Mouse (Mus musculus): ENCODE data around the gene Nxn. TPM values are rescaled to one million over a fixed set of nuclear protein-coding genes. Genes with fewer than 3 reads are reported as not detected.

Gene Nxn
- polyA plus RNA-seq, 1 experiment from 2014 or later: 12.0 TPM

GRCm38 (mm10) chr11:76314741-76315140 lies 84.2 kb downstream of the Nxn start:
- DNase-seq (ENCODE audit: low spot score): no peak
- H3K9me3 ChIP-seq (ENCODE audit: control insufficient read depth, low read length): no peaks in the 10 kb centered on the region
- no peaks in the 10 kb centered on the region for H3K36me3 ChIP-seq (ENCODE audit: control insufficient read depth, insufficient read depth, low read length)
- no peak overlapping the region for H3K9ac ChIP-seq (ENCODE audit: low read depth, low read length)
- no peak for ATAC-seq (replicated peaks; ENCODE audit: low FRiP score)
- H3K4me2 ChIP-seq: no peak overlapping the region
- H3K27ac ChIP-seq (ENCODE audit: low read depth, low read length): no peak overlapping the region
- H3K4me3 ChIP-seq (ENCODE audit: low read depth, low read length): no peak overlapping the region
- 71% methylated on average over 4 of the region's 4 CpGs for WGBS
- H3K4me1 ChIP-seq (replicated peaks; ENCODE audit: control insufficient read depth, insufficient read depth, low read length): 0 out of 2 replicates have a peak, but pooled peaks cover 3% of the 10 kb centered on the region
- no peaks in the 10 kb centered on the region for H3K27me3 ChIP-seq (replicated peaks; ENCODE audit: control insufficient read depth, insufficient read depth, low read length)

- no peaks in the 10 kb centered on the region for H3K36me3 ChIP-seq (ENCODE audit: control insufficient read depth, insufficient read depth, low read length)
- no peaks in the 10 kb centered on the region for H3K9me3 ChIP-seq (ENCODE audit: control insufficient read depth, low read length)
- DNase-seq (ENCODE audit: low spot score): no peak
- no peaks in the 10 kb centered on the region for H3K27me3 ChIP-seq (replicated peaks; ENCODE audit: control insufficient read depth, insufficient read depth, low read length)
- H3K4me2 ChIP-seq: no peak overlapping the region
- H3K27ac ChIP-seq (ENCODE audit: low read depth, low read length): no peak overlapping the region
- no peak overlapping the region for H3K9ac ChIP-seq (ENCODE audit: low read depth, low read length)
- ATAC-seq (replicated peaks; ENCODE audit: low FRiP score): no peak
- H3K4me3 ChIP-seq (ENCODE audit: low read depth, low read length): no peak overlapping the region
- WGBS: 71% methylated on average over 6 of the region's 6 CpGs
- 0 out of 2 replicates have a peak, but pooled peaks cover 3% of the 10 kb centered on the region for H3K4me1 ChIP-seq (replicated peaks; ENCODE audit: control insufficient read depth, insufficient read depth, low read length)
These were observed 84.8 kb downstream of the Nxn start for GRCm38 (mm10) chr11:76314140-76314539.

GRCm38 (mm10) chr11:76312805-76313204 lies 86.1 kb downstream of the Nxn start:
- Histone ChIP-seq H3K9ac (ENCODE audit: low read depth, low read length) (no peak overlapping the region), H3K4me1 (replicated peaks; ENCODE audit: control insufficient read depth, insufficient read depth, low read length) (0 out of 2 replicates have a peak, but pooled peaks cover 3% of the 10 kb centered on the region), H3K4me3 (ENCODE audit: low read depth, low read length) (no peak overlapping the region), H3K27ac (ENCODE audit: low read depth, low read length) (no peak overlapping the region), H3K9me3 (ENCODE audit: control insufficient read depth, low read length) (no peaks in the 10 kb centered on the region), H3K27me3 (replicated peaks; ENCODE audit: control insufficient read depth, insufficient read depth, low read length) (no peaks in the 10 kb centered on the region), H3K4me2 (no peak overlapping the region), H3K36me3 (ENCODE audit: control insufficient read depth, insufficient read depth, low read length) (no peaks in the 10 kb centered on the region)
- ATAC-seq (replicated peaks; ENCODE audit: low FRiP score) (no peak), DNase-seq (ENCODE audit: low spot score) (no peak)
- 55% methylated on average over 4 of the region's 4 CpGs for WGBS

- ATAC-seq (replicated peaks; ENCODE audit: low FRiP score) (no peak), DNase-seq (ENCODE audit: low spot score) (no peak)
- 73% methylated on average over 12 of the region's 12 CpGs for WGBS
- Histone ChIP-seq H3K36me3 (ENCODE audit: control insufficient read depth, insufficient read depth, low read length) (no peaks in the 10 kb centered on the region), H3K4me3 (ENCODE audit: low read depth, low read length) (no peak overlapping the region), H3K27ac (ENCODE audit: low read depth, low read length) (no peak overlapping the region), H3K4me1 (replicated peaks; ENCODE audit: control insufficient read depth, insufficient read depth, low read length) (0 out of 2 replicates have a peak, but pooled peaks cover 3% of the 10 kb centered on the region), H3K27me3 (replicated peaks; ENCODE audit: control insufficient read depth, insufficient read depth, low read length) (no peaks in the 10 kb centered on the region), H3K4me2 (no peak overlapping the region), H3K9me3 (ENCODE audit: control insufficient read depth, low read length) (no peaks in the 10 kb centered on the region), H3K9ac (ENCODE audit: low read depth, low read length) (no peak overlapping the region)
These were observed 87.5 kb downstream of the Nxn start for GRCm38 (mm10) chr11:76311224-76312000.

- no peaks in the 10 kb centered on the region for H3K36me3 ChIP-seq (ENCODE audit: control insufficient read depth, insufficient read depth, low read length)
- 54% methylated on average over 5 of the region's 5 CpGs for WGBS
- no peaks in the 10 kb centered on the region for H3K27me3 ChIP-seq (replicated peaks; ENCODE audit: control insufficient read depth, insufficient read depth, low read length)
- no peaks in the 10 kb centered on the region for H3K9me3 ChIP-seq (ENCODE audit: control insufficient read depth, low read length)
- ATAC-seq (replicated peaks; ENCODE audit: low FRiP score) (no peak), DNase-seq (ENCODE audit: low spot score) (no peak)
- no peak overlapping the region for H3K4me2 ChIP-seq
- H3K27ac ChIP-seq (ENCODE audit: low read depth, low read length): no peak overlapping the region
- no peak overlapping the region for H3K4me3 ChIP-seq (ENCODE audit: low read depth, low read length)
- no peak overlapping the region for H3K9ac ChIP-seq (ENCODE audit: low read depth, low read length)
- H3K4me1 ChIP-seq (replicated peaks; ENCODE audit: control insufficient read depth, insufficient read depth, low read length): 0 out of 2 replicates have a peak, but pooled peaks cover 3% of the 10 kb centered on the region
These were observed 89.1 kb downstream of the Nxn start for GRCm38 (mm10) chr11:76309868-76310267.

DNA sequence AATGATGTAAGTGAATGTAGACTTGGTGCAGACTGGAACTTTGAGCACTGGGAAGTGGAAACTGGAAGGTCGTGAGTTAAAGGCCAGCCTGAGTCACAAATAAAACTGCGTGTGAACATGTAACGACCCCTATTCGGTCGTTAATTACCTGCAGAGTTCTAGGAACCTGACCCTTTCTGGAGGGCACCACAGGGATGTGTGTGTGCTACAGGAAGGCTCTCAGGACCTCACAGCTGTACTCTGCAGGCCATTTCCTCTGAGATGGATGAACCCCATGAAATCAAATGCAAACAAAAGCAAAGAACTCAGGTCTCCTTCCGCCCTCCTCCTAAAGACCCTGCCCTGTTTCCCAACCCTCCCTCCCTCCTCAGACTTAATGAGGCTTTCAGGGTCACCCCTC lies 89.9 kb downstream of the Nxn start:
- WGBS: 66% methylated on average over 6 of the region's 6 CpGs
- DNase-seq (ENCODE audit: low spot score) (no peak), ATAC-seq (replicated peaks; ENCODE audit: low FRiP score) (no peak)
- Histone ChIP-seq H3K27me3 (replicated peaks; ENCODE audit: control insufficient read depth, insufficient read depth, low read length) (no peaks in the 10 kb centered on the region), H3K9me3 (ENCODE audit: control insufficient read depth, low read length) (no peaks in the 10 kb centered on the region), H3K27ac (ENCODE audit: low read depth, low read length) (no peak overlapping the region), H3K9ac (ENCODE audit: low read depth, low read length) (no peak overlapping the region), H3K36me3 (ENCODE audit: control insufficient read depth, insufficient read depth, low read length) (no peaks in the 10 kb centered on the region), H3K4me2 (no peak overlapping the region), H3K4me1 (replicated peaks; ENCODE audit: control insufficient read depth, insufficient read depth, low read length) (0 out of 2 replicates have a peak, but pooled peaks cover 3% of the 10 kb centered on the region), H3K4me3 (ENCODE audit: low read depth, low read length) (no peak overlapping the region)

DNA sequence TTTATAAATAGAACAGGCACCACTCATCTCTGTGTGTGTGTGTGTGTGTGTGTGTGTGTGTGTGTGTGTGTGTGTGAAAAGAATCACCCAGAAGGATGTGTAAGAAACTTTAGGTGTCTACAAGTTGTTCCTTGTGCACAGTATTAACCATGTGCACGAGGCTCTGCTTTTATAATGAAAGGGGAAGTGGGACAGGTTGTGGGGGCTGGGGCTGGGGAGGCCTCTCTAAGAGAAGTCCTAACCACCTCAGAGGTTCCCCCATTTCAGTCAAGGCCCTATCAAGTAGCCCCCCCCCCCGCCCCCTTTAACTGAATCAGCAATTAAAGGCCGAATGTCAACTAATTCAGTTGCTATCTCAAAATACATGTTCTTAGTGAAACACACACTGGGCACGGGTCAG lies 92.2 kb downstream of the Nxn start:
- H3K4me3 ChIP-seq (ENCODE audit: low read depth, low read length): no peak overlapping the region
- ATAC-seq (replicated peaks; ENCODE audit: low FRiP score) (no peak), DNase-seq (ENCODE audit: low spot score) (no peak)
- H3K4me2 ChIP-seq: no peak overlapping the region
- H3K27ac ChIP-seq (ENCODE audit: low read depth, low read length): no peak overlapping the region
- H3K36me3 ChIP-seq (ENCODE audit: control insufficient read depth, insufficient read depth, low read length): no peaks in the 10 kb centered on the region
- H3K4me1 ChIP-seq (replicated peaks; ENCODE audit: control insufficient read depth, insufficient read depth, low read length): no peaks in the 10 kb centered on the region
- H3K27me3 ChIP-seq (replicated peaks; ENCODE audit: control insufficient read depth, insufficient read depth, low read length): no peaks in the 10 kb centered on the region
- H3K9ac ChIP-seq (ENCODE audit: low read depth, low read length): no peak overlapping the region
- no peaks in the 10 kb centered on the region for H3K9me3 ChIP-seq (ENCODE audit: control insufficient read depth, low read length)
- WGBS: 41% methylated on average over 4 of the region's 4 CpGs

DNA sequence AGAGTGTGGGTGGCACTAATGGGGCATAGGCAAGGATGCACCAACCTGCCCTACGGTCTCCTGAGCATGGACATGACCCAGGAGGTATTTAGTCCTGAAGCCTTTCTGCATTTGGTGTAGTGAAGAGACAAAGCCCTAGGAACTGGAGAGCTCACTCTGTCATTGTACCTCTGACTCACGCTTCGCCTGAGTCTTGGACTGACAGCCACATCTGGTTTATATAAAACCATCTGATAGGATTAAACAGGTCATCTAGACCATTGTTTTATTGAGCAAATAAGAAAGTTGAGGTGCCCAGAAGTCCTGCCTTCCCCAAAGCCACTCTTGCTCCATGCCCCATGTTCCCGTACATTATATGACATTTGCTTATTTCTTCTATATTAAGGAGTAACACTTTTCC lies 93.4 kb downstream of the Nxn start:
- Histone ChIP-seq H3K9ac (ENCODE audit: low read depth, low read length) (no peak overlapping the region), H3K9me3 (ENCODE audit: control insufficient read depth, low read length) (no peaks in the 10 kb centered on the region), H3K4me1 (replicated peaks; ENCODE audit: control insufficient read depth, insufficient read depth, low read length) (no peaks in the 10 kb centered on the region), H3K4me2 (no peak overlapping the region), H3K27ac (ENCODE audit: low read depth, low read length) (no peak overlapping the region), H3K36me3 (ENCODE audit: control insufficient read depth, insufficient read depth, low read length) (no peaks in the 10 kb centered on the region), H3K4me3 (ENCODE audit: low read depth, low read length) (no peak overlapping the region), H3K27me3 (replicated peaks; ENCODE audit: control insufficient read depth, insufficient read depth, low read length) (no peaks in the 10 kb centered on the region)
- no peak for DNase-seq (ENCODE audit: low spot score)
- WGBS: 72% methylated on average over 4 of the region's 4 CpGs
- no peak for ATAC-seq (replicated peaks; ENCODE audit: low FRiP score)

GRCm38 (mm10) chr11:76303368-76303767 lies 95.6 kb downstream of the Nxn start:
- H3K9ac ChIP-seq (ENCODE audit: low read depth, low read length): no peak overlapping the region
- H3K4me1 ChIP-seq (replicated peaks; ENCODE audit: control insufficient read depth, insufficient read depth, low read length): no peaks in the 10 kb centered on the region
- 79% methylated on average over 10 of the region's 11 CpGs for WGBS
- H3K4me2 ChIP-seq: no peak overlapping the region
- no peak for DNase-seq (ENCODE audit: low spot score)
- H3K27ac ChIP-seq (ENCODE audit: low read depth, low read length): no peak overlapping the region
- no peak for ATAC-seq (replicated peaks; ENCODE audit: low FRiP score)
- no peaks in the 10 kb centered on the region for H3K36me3 ChIP-seq (ENCODE audit: control insufficient read depth, insufficient read depth, low read length)
- no peak overlapping the region for H3K4me3 ChIP-seq (ENCODE audit: low read depth, low read length)
- H3K9me3 ChIP-seq (ENCODE audit: control insufficient read depth, low read length): no peaks in the 10 kb centered on the region
- H3K27me3 ChIP-seq (replicated peaks; ENCODE audit: control insufficient read depth, insufficient read depth, low read length): no peaks in the 10 kb centered on the region
